Mouse (Mus musculus): Measurements from ENCODE around the gene Gm28230. TPM values are rescaled to one million over a fixed set of nuclear protein-coding genes. Genes with fewer than 3 reads are reported as not detected.

The Gm28230 gene
- polyA plus RNA-seq, 1 experiment from 2014 or later, result 0.70 TPM

GRCm38 (mm10) chr2:74694066-74694465 lies 32.5 kb upstream of the Gm28230 start:
- peaks cover 24% of the 10 kb centered on the region for H3K36me3 ChIP-seq
- H3K27me3 ChIP-seq (ENCODE audit: low read depth, poor library complexity, severe bottlenecking), result peaks cover 62% of the 10 kb centered on the region
- 2% methylated on average over 16 of the region's 16 CpGs for WGBS
- DNase-seq (ENCODE audit: low spot score), result peak; percentile 77
- peak overlapping the region; percentile 99 for H3K27ac ChIP-seq
- peak overlapping the region; percentile 80 for H3K4me3 ChIP-seq
- peaks cover 60% of the 10 kb centered on the region for H3K4me1 ChIP-seq
- no peaks in the 10 kb centered on the region for H3K9me3 ChIP-seq (replicated peaks)

- Histone ChIP-seq H3K9me3 (replicated peaks) (no peaks in the 10 kb centered on the region), H3K27ac (peak overlapping the region; percentile 99), H3K27me3 (ENCODE audit: low read depth, poor library complexity, severe bottlenecking) (peaks cover 69% of the 10 kb centered on the region), H3K4me1 (peaks cover 68% of the 10 kb centered on the region), H3K36me3 (peaks cover 24% of the 10 kb centered on the region), H3K4me3 (peak overlapping the region; percentile 80)
- WGBS, result 13% methylated on average over 1 of the region's 1 CpGs
- peak; percentile 48 for DNase-seq (ENCODE audit: low spot score)
These were observed 31.1 kb upstream of the Gm28230 start for GRCm38 (mm10) chr2:74695383-74695782.

GRCm38 (mm10) chr2:74695813-74696430 lies 30.6 kb upstream of the Gm28230 start:
- whole genome bisulfite sequencing, result 1% methylated on average over 7 of the region's 7 CpGs
- peak overlapping the region; percentile 99 for H3K27ac ChIP-seq
- peaks cover 73% of the 10 kb centered on the region for H3K4me1 ChIP-seq
- peak; percentile 49 for DNase-seq (ENCODE audit: low spot score)
- H3K27me3 ChIP-seq (ENCODE audit: low read depth, poor library complexity, severe bottlenecking), result peaks cover 73% of the 10 kb centered on the region
- no peaks in the 10 kb centered on the region for H3K9me3 ChIP-seq (replicated peaks)
- H3K4me3 ChIP-seq, result peak overlapping the region; percentile 80
- H3K36me3 ChIP-seq, result peaks cover 24% of the 10 kb centered on the region

GRCm38 (mm10) chr2:74696442-74697335 lies 29.8 kb upstream of the Gm28230 start:
- peak overlapping the region; percentile 80 for H3K4me3 ChIP-seq
- peaks cover 68% of the 10 kb centered on the region for H3K27me3 ChIP-seq (ENCODE audit: low read depth, poor library complexity, severe bottlenecking)
- no peaks in the 10 kb centered on the region for H3K9me3 ChIP-seq (replicated peaks)
- under 1% methylated on average over 34 of the region's 34 CpGs for WGBS
- H3K4me1 ChIP-seq, result peaks cover 75% of the 10 kb centered on the region
- H3K36me3 ChIP-seq, result peaks cover 21% of the 10 kb centered on the region
- peak overlapping the region; percentile 99 for H3K27ac ChIP-seq
- DNase-seq (ENCODE audit: low spot score), result peak; percentile 80

GRCm38 (mm10) chr2:74697567-74698121 lies 28.9 kb upstream of the Gm28230 start, which contains the start of gene Hoxd9:
TSS of gene Hoxd9 (plus strand) at chr2:74697727.
- WGBS, result under 1% methylated on average over 43 of the region's 43 CpGs
- Histone ChIP-seq H3K27me3 (ENCODE audit: low read depth, poor library complexity, severe bottlenecking) (peaks cover 58% of the 10 kb centered on the region), H3K36me3 (peaks cover 14% of the 10 kb centered on the region), H3K4me1 (peaks cover 74% of the 10 kb centered on the region), H3K9me3 (replicated peaks) (no peaks in the 10 kb centered on the region), H3K4me3 (peak within 1 kb of the TSS; percentile 80), H3K27ac (peak within 1 kb of the TSS; percentile 99)
- DNase-seq (ENCODE audit: low spot score), result peak; percentile 88

- no peaks in the 10 kb centered on the region for H3K9me3 ChIP-seq (replicated peaks)
- H3K4me1 ChIP-seq, result peaks cover 76% of the 10 kb centered on the region
- peaks cover 54% of the 10 kb centered on the region for H3K27me3 ChIP-seq (ENCODE audit: low read depth, poor library complexity, severe bottlenecking)
- H3K36me3 ChIP-seq, result 0 out of 2 replicates have a peak, but pooled peaks cover 7% of the 10 kb centered on the region
- WGBS, result under 1% methylated on average over 84 of the region's 86 CpGs
- DNase-seq (ENCODE audit: low spot score), result peak; percentile 82
- peak overlapping the region; percentile 80 for H3K4me3 ChIP-seq
- H3K27ac ChIP-seq, result peak overlapping the region; percentile 99
These were observed 28.1 kb upstream of the Gm28230 start for GRCm38 (mm10) chr2:74698201-74699052.

- peak; percentile 74 for DNase-seq (ENCODE audit: low spot score)
- H3K27me3 ChIP-seq (ENCODE audit: low read depth, poor library complexity, severe bottlenecking), result peaks cover 54% of the 10 kb centered on the region
- WGBS, result under 1% methylated on average over 17 of the region's 17 CpGs
- H3K4me3 ChIP-seq, result peak overlapping the region; percentile 80
- no peaks in the 10 kb centered on the region for H3K9me3 ChIP-seq (replicated peaks)
- 0 out of 2 replicates have a peak, but pooled peaks cover 5% of the 10 kb centered on the region for H3K36me3 ChIP-seq
- peak overlapping the region; percentile 99 for H3K27ac ChIP-seq
- H3K4me1 ChIP-seq, result peaks cover 82% of the 10 kb centered on the region
These were observed 27.5 kb upstream of the Gm28230 start for GRCm38 (mm10) chr2:74699053-74699430.

GRCm38 (mm10) chr2:74699664-74700545 lies 26.6 kb upstream of the Gm28230 start:
- WGBS, result 2% methylated on average over 23 of the region's 23 CpGs
- peak; percentile 74 for DNase-seq (ENCODE audit: low spot score)
- Histone ChIP-seq H3K27me3 (ENCODE audit: low read depth, poor library complexity, severe bottlenecking) (peaks cover 50% of the 10 kb centered on the region), H3K9me3 (replicated peaks) (no peaks in the 10 kb centered on the region), H3K36me3 (0 out of 2 replicates have a peak, but pooled peaks cover 4% of the 10 kb centered on the region), H3K4me1 (peaks cover 89% of the 10 kb centered on the region), H3K4me3 (peak overlapping the region; percentile 80), H3K27ac (peak overlapping the region; percentile 99)

- H3K27ac ChIP-seq, result peak overlapping the region; percentile 99
- H3K9me3 ChIP-seq (replicated peaks), result no peaks in the 10 kb centered on the region
- H3K4me1 ChIP-seq, result peaks cover 82% of the 10 kb centered on the region
- H3K36me3 ChIP-seq, result no peaks in the 10 kb centered on the region
- peak; percentile 74 for DNase-seq (ENCODE audit: low spot score)
- WGBS, result under 1% methylated on average over 22 of the region's 22 CpGs
- peak overlapping the region; percentile 80 for H3K4me3 ChIP-seq
- H3K27me3 ChIP-seq (ENCODE audit: low read depth, poor library complexity, severe bottlenecking), result peaks cover 43% of the 10 kb centered on the region
These were observed 25.9 kb upstream of the Gm28230 start for GRCm38 (mm10) chr2:74700546-74701112.

- H3K9me3 ChIP-seq (replicated peaks), result no peaks in the 10 kb centered on the region
- peak; percentile 91 for DNase-seq (ENCODE audit: low spot score)
- peak overlapping the region; percentile 80 for H3K4me3 ChIP-seq
- WGBS, result 9% methylated on average over 17 of the region's 17 CpGs
- no peaks in the 10 kb centered on the region for H3K36me3 ChIP-seq
- H3K27ac ChIP-seq, result peak overlapping the region; percentile 99
- peaks cover 34% of the 10 kb centered on the region for H3K27me3 ChIP-seq (ENCODE audit: low read depth, poor library complexity, severe bottlenecking)
- peaks cover 72% of the 10 kb centered on the region for H3K4me1 ChIP-seq
These were observed 24.3 kb upstream of the Gm28230 start for GRCm38 (mm10) chr2:74701949-74702819.
